Mouse (Mus musculus) embryonic facial prominence, embryonic 12.5 days (tissue): ENCODE measurements around the gene Pip5kl1. TPM values are rescaled to one million over a fixed set of nuclear protein-coding genes. Genes with fewer than 3 reads are reported as not detected.

Experiments
- ATAC-seq: fragments of 200-750 bp; cut with Nextera tagmentation; 2 replicates; pipeline ENCODE4 v1.8.0; 2017; ENCODE audit not compliant: insufficient number of reproducible peaks, insufficient read depth, low FRiP score, low TSS enrichment
- H3K27ac ChIP-seq: fragments of 300-500 bp; sonication (generic); 2 replicates; pipeline ENCODE4 v1.5.1; 2016; ENCODE audit warnings: mild to moderate bottlenecking
- H3K27me3 ChIP-seq: fragments of 300-500 bp; sonication (generic); 2 replicates; pipeline ENCODE4 v1.6.1; 2016; ENCODE audit warnings: mild to moderate bottlenecking, moderate library complexity
- H3K36me3 ChIP-seq: fragments of 300-500 bp; sonication (generic); 2 replicates; pipeline ENCODE4 v1.6.1; 2016; ENCODE audit warnings: mild to moderate bottlenecking
- H3K4me1 ChIP-seq: fragments of 300-500 bp; sonication (generic); 2 replicates; pipeline ENCODE4 v1.6.1; 2016
- H3K4me2 ChIP-seq: fragments of 300-500 bp; sonication (generic); replicated peaks from 2 replicates; pipeline ENCODE4 v1.6.1; 2016; ENCODE audit warnings: mild to moderate bottlenecking, moderate library complexity
- H3K4me3 ChIP-seq: fragments of 300-500 bp; sonication (generic); 2 replicates; pipeline ENCODE4 v1.5.1; 2016; ENCODE audit warnings: mild to moderate bottlenecking
- H3K9ac ChIP-seq: fragments of 300-500 bp; sonication (generic); 2 replicates; pipeline ENCODE4 v1.6.1; 2016; ENCODE audit warnings: mild to moderate bottlenecking, moderate library complexity
- H3K9me3 ChIP-seq: fragments of 300-500 bp; sonication (generic); 2 replicates; pipeline ENCODE4 v1.6.1; 2016; ENCODE audit warnings: mild to moderate bottlenecking, moderate library complexity
- WGBS: fragments of 180-500 bp; shearing (Covaris S2); methylation state at CpG from one replicate; pipeline ENCODE4 v1.1.7; 2016; 5-methylcytosine and 5-hydroxymethylcytosine counted together
- polyA plus RNA-seq: library from polyadenylated mRNA; unstranded; fragments of >200 nt; fragmentation: Nextera tagmentation; extraction: Ambion mirVana; gene quantifications from 2 replicates; pipeline ENCODE4 v1.2.1, GENCODE M21; 2016

Pip5kl1 gene
- polyA plus RNA-seq, 1 experiment from 2014 or later: 3.4 TPM

DNA sequence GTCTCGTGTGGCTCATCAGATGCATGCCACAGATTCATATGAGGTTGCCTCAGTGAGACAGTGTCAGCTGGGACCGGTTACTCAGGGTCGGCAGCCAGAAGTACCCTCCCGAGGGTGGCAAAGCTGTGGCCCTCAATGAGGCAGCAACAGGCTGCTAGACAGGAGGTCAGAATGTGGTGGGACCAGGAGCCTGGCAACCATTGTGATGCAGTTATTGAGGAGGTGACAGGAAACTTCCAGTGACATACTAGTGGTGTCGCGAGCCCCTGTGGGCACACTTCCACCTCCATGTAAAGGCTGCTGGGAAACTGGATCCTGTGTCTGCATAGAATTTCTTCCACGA, 46.9 kb downstream of the Pip5kl1 start, which contains the start of gene Ak1:
Gene Ak1 (plus strand): TSS at position 242 of the 343 bp plus-strand sequence.
- peaks cover 65% of the 10 kb centered on the region for H3K4me1 ChIP-seq
- WGBS: 15% methylated on average over 7 of the region's 7 CpGs

DNA sequence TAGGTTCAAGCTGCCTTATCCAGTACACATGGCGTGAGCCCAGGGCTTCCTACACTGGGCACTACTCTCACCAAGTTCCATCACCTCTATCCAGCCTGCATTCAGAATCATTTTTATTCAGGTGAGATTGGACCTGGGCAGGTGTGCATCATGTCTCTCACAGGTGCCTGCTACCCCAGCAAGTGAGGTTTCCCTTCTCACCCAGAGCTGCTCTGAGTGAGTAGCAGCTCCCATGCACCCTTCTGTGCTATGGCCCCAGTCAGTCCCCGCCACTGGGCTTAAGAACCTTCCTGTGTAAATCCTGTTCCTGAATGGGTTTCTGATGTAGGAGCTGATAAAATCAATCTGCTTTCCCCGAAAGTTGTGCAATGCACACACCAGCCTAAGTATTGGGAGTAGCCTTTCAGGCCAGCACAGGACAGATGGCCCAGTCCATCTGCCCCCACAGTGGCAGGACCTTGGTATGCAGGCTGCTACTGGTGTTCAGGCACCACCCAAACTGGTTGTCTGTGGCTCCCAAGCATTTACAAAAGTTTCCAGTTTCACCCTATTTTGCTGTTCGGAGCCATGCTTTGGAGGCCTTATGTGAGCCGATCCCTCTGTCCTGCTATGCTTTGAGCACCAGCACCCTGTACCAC, 49.6 kb downstream of the Pip5kl1 start:
- no peaks in the 10 kb centered on the region for H3K9me3 ChIP-seq
- H3K4me1 ChIP-seq: peaks cover 71% of the 10 kb centered on the region
- WGBS: 71% methylated on average over 5 of the region's 5 CpGs
- H3K36me3 ChIP-seq: 0 out of 2 replicates have a peak, but pooled peaks cover under 1% of the 10 kb centered on the region
- H3K9ac ChIP-seq: no peak overlapping the region
- no peak overlapping the region for H3K4me3 ChIP-seq
- H3K27me3 ChIP-seq: no peaks in the 10 kb centered on the region
- no peak overlapping the region for H3K4me2 ChIP-seq
- no peak for ATAC-seq
- 0 out of 2 replicates have a peak overlapping the region, but pooled peaks have one; percentile 63 for H3K27ac ChIP-seq

More for the DNA sequence above, 46.9 kb downstream of the Pip5kl1 start, which contains the start of gene Ak1:
- H3K36me3 ChIP-seq: peaks cover 25% of the 10 kb centered on the region
- H3K27ac ChIP-seq: peak within 1 kb of the TSS; percentile 92
- 0 out of 2 replicates have a peak within 1 kb of the TSS, but pooled peaks have one; percentile 24 for H3K9ac ChIP-seq
- no peak within 1 kb of the TSS for H3K4me3 ChIP-seq
- peak within 1 kb of the TSS; percentile 26 for H3K4me2 ChIP-seq
- no peaks in the 10 kb centered on the region for H3K9me3 ChIP-seq
- H3K27me3 ChIP-seq: no peaks in the 10 kb centered on the region
- no peak for ATAC-seq

- Histone ChIP-seq H3K36me3 (no peaks in the 10 kb centered on the region), H3K27me3 (no peaks in the 10 kb centered on the region), H3K4me3 (peak overlapping the region; percentile 10), H3K4me1 (peaks cover 65% of the 10 kb centered on the region), H3K27ac (peak overlapping the region; percentile 73), H3K9ac (peak overlapping the region; percentile 34; the same call in 1 of the 2 replicates), H3K9me3 (no peaks in the 10 kb centered on the region), H3K4me2 (peak overlapping the region; percentile 51)
- 4% methylated on average over 13 of the region's 13 CpGs for WGBS
- no peak for ATAC-seq
Measured at GRCm38 (mm10) chr2:32625212-32625872, 50.7 kb downstream of the Pip5kl1 start.

- no peak for ATAC-seq
Measured at GRCm38 (mm10) chr2:32625873-32626694, 51.5 kb downstream of the Pip5kl1 start.

GRCm38 (mm10) chr2:32627266-32628043, 52.9 kb downstream of the Pip5kl1 start:
- H3K9me3 ChIP-seq: no peaks in the 10 kb centered on the region
- no peak overlapping the region for H3K4me3 ChIP-seq
- peaks cover 45% of the 10 kb centered on the region for H3K4me1 ChIP-seq
- H3K27ac ChIP-seq: no peak overlapping the region; the same call in 1 of the 2 replicates
- no peaks in the 10 kb centered on the region for H3K27me3 ChIP-seq
- 60% methylated on average over 20 of the region's 20 CpGs for WGBS
- no peaks in the 10 kb centered on the region for H3K36me3 ChIP-seq
- H3K4me2 ChIP-seq: no peak overlapping the region; the same call in 1 of the 2 replicates
- H3K9ac ChIP-seq: no peak overlapping the region
- ATAC-seq: no peak

More at GRCm38 (mm10) chr2:32625873-32626694, 51.5 kb downstream of the Pip5kl1 start:
- no peak overlapping the region for H3K9ac ChIP-seq
- peaks cover 58% of the 10 kb centered on the region for H3K4me1 ChIP-seq
- no peaks in the 10 kb centered on the region for H3K9me3 ChIP-seq
- H3K27me3 ChIP-seq: no peaks in the 10 kb centered on the region
- peak overlapping the region; percentile 10; the same call in 1 of the 2 replicates for H3K4me3 ChIP-seq
- H3K27ac ChIP-seq: peak overlapping the region; percentile 73
- no peaks in the 10 kb centered on the region for H3K36me3 ChIP-seq
- H3K4me2 ChIP-seq: peak overlapping the region; percentile 51; the same call in 1 of the 2 replicates
- 28% methylated on average over 5 of the region's 5 CpGs for WGBS

GRCm38 (mm10) chr2:32628044-32628550, 53.5 kb downstream of the Pip5kl1 start:
- Histone ChIP-seq H3K27me3 (no peaks in the 10 kb centered on the region), H3K9me3 (no peaks in the 10 kb centered on the region), H3K27ac (0 out of 2 replicates have a peak overlapping the region, but pooled peaks have one; percentile 46), H3K4me1 (peaks cover 45% of the 10 kb centered on the region), H3K36me3 (no peaks in the 10 kb centered on the region), H3K4me3 (no peak overlapping the region), H3K9ac (0 out of 2 replicates have a peak overlapping the region, but pooled peaks have one; percentile 27), H3K4me2 (no peak overlapping the region)
- no peak for ATAC-seq
- WGBS: 61% methylated on average over 4 of the region's 4 CpGs

DNA sequence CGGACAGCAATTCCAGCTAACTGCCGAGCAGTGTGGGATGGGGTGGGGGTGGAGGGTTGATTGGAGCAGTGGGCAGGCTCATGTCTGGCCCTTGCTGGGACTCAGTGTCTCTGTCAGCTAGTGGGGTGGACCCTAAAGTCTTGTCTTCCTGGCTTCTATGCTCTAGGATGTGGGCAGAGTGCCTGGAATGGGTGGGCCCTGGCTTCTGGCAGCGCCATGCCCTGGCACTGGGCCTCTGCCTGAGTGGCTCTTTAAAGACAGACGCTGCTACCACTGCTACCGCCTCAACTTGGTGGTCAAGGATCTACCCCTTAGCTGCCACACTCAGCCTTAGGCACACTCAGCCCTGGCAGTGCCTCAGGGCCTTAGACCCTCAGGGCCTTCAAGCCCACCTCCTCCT, 54.1 kb downstream of the Pip5kl1 start:
- Histone ChIP-seq H3K9me3 (no peaks in the 10 kb centered on the region), H3K4me1 (peaks cover 45% of the 10 kb centered on the region), H3K27me3 (no peaks in the 10 kb centered on the region), H3K27ac (peak overlapping the region; percentile 46), H3K9ac (no peak overlapping the region), H3K36me3 (no peaks in the 10 kb centered on the region), H3K4me2 (no peak overlapping the region), H3K4me3 (no peak overlapping the region)
- no peak for ATAC-seq
- 37% methylated on average over 5 of the region's 5 CpGs for WGBS

DNA sequence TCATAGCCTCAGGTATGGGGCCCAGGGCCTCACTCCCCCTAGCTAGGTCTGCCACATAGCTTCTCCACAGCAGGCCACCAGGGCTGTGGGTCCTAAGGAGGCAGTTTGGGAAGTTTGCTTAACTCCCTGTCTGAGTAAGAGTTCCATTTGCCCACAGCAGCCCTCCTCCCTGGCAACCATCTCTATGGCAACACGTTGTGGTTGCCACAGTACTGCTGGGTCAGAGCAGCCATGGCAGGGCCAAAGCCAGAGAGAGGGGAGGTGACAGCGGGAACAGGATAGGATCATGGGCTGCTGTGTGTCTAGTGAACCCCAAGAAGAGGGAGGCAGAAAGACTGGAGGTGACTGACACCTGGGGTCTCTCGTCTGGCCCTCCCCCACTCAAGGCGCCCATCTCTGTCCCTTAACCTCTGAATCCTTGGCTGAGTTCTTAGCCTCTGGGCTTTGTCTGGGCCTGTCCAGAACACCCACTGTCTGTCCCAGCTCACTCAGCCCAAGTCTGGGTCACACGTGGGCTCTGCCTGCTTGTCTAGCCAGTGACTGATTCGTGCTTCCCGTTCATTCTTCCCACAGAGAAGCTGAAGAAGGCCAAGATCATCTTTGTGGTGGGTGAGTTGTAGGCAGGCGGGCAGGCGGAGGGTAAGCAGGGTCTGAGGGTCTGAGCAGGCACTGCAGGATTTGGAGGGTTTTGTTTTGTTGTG, 54.8 kb downstream of the Pip5kl1 start:
- Histone ChIP-seq H3K9ac (0 out of 2 replicates have a peak overlapping the region, but pooled peaks have one; percentile 15), H3K9me3 (no peaks in the 10 kb centered on the region), H3K4me1 (peaks cover 41% of the 10 kb centered on the region), H3K27ac (peak overlapping the region; percentile 46), H3K4me3 (no peak overlapping the region), H3K27me3 (no peaks in the 10 kb centered on the region), H3K36me3 (no peaks in the 10 kb centered on the region), H3K4me2 (no peak overlapping the region)
- ATAC-seq: 0 out of 2 replicates have a peak, but pooled peaks have one; percentile 6
- WGBS: 41% methylated on average over 9 of the region's 9 CpGs

GRCm38 (mm10) chr2:32630036-32630435, 55.4 kb downstream of the Pip5kl1 start:
- Histone ChIP-seq H3K9ac (no peak overlapping the region), H3K27me3 (no peaks in the 10 kb centered on the region), H3K27ac (no peak overlapping the region), H3K4me3 (no peak overlapping the region), H3K4me1 (peaks cover 36% of the 10 kb centered on the region), H3K4me2 (no peak overlapping the region), H3K36me3 (no peaks in the 10 kb centered on the region), H3K9me3 (no peaks in the 10 kb centered on the region)
- WGBS: 77% methylated on average over 8 of the region's 9 CpGs
- ATAC-seq: no peak

DNA sequence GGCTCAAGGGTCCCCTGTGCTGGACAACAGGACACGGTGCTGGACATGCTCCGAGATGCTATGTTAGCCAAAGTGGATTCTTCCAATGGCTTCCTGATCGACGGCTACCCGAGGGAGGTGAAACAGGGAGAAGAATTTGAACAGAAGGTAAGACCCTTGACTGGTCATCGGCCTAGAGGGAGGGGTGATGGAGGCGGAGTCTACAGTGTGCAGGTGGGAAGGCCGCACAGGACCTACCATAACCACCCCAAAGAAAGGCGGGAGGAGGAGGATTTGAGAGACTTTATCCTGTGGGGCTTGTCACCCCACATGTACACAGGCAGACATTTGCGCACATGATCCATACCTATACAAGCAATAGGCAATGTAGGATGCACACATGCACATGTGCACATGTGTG, 56.4 kb downstream of the Pip5kl1 start:
- Histone ChIP-seq H3K27ac (no peak overlapping the region), H3K4me1 (peaks cover 26% of the 10 kb centered on the region)
- 90% methylated on average over 10 of the region's 10 CpGs for WGBS

More for the DNA sequence above, 56.4 kb downstream of the Pip5kl1 start:
- Histone ChIP-seq H3K27me3 (no peaks in the 10 kb centered on the region), H3K4me2 (no peak overlapping the region), H3K9me3 (no peaks in the 10 kb centered on the region), H3K36me3 (no peaks in the 10 kb centered on the region), H3K4me3 (no peak overlapping the region), H3K9ac (no peak overlapping the region)
- ATAC-seq: no peak
